Mouse (Mus musculus): ENCODE results near the gene Adipoq.

DNA sequence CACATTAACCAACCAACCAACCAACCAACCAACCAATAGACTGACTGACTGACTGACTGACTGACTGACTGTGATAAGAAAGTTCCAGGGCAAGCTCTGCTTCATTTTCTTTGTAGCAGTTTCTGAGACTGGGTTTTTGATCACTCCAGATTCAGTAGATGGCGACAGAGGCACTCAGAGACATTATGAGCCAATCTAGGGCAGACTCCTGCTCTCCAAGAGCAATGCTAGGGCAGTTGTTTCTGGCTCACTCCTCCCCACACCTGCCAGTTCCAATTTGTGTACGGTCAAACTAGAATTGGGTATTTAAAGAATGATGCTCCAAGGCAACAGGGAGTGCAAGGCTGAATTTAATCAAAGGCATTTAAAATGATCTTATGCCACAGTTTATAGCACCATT is 5.1 kb downstream of the Adipoq start:
- TF ChIP-seq CHD2 (IDR thresholded peaks at IDR 0.05; ENCODE audit: low read depth, low read length), result no peak
- TF ChIP-seq HCFC1 (IDR thresholded peaks at IDR 0.05; ENCODE audit: borderline replicate concordance, insufficient read depth, low read length), result no peak

All from ES-E14 (cell line).